Mouse (Mus musculus): Measurements from ENCODE around the gene Slc27a5. TPM values are rescaled to one million over a fixed set of nuclear protein-coding genes. Genes with fewer than 3 reads are reported as not detected.

Gene Slc27a5
- total and polyA plus RNA-seq, 3 experiments = 0.04 TPM; not detected in 2

DNA sequence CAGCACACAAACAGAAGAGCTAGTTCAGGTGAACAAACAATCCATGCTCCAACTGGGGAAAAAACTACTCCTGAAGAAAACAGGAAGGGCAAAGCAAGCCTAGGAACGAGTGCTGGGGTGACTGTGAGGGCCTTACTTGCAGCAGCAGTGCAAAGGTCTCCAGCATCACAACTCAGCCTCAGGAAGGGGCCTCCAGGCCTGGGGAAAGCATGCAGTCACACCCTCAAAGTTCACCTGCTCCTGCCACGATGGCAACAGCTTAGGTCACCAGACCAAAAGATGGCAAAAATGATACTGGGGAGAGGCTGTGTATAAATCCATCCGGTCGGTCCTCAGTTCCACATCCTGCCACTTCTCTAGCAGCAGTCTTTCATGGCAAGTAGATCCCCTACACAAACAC lies 39.0 kb downstream of the Slc27a5 start:
- dilution Hi-C loops (cut with MboI; ENCODE audit: extremely low pct_ligation_motif_present, extremely low pct_unique_long_range_greater_than_20kb, low sequenced_read_pairs) = no loop called here
- TF ChIP-seq ELF1 (IDR thresholded peaks at IDR 0.05; ENCODE audit: low read depth, low read length) (no peak), MAX (IDR thresholded peaks at IDR 0.05; ENCODE audit: low read length) (no peak), CHD1 (IDR thresholded peaks at IDR 0.05; ENCODE audit: low read depth, low read length) (no peak), MXI1 (IDR thresholded peaks at IDR 0.05; ENCODE audit: low read depth, low read length) (no peak), ZC3H11A (IDR thresholded peaks at IDR 0.05; ENCODE audit: low read depth, low read length) (no peak), UBTF (IDR thresholded peaks at IDR 0.05; ENCODE audit: low read depth, low read length) (no peak), SMC3 (IDR thresholded peaks at IDR 0.05; ENCODE audit: low read depth, low read length) (no peak)
- Histone ChIP-seq H3K27me3 (replicated peaks) (no peaks in the 10 kb centered on the region), H3K4me3 (replicated peaks in 1 of 3; ENCODE audit: low read depth in 2 of 3, low read length in 2 of 3, poor library complexity in 1 of 3) (no peak overlapping the region), H3K79me2 (replicated peaks; ENCODE audit: control insufficient read depth, extremely low read depth, insufficient read depth, poor library complexity, severe bottlenecking) (no peaks in the 10 kb centered on the region), H3K27ac (ENCODE audit: insufficient read depth, low read depth) (no peak overlapping the region), H3K4me2 (ENCODE audit: insufficient read depth, low read depth, poor library complexity, severe bottlenecking) (no peak overlapping the region), H3K9ac (ENCODE audit: insufficient read depth, low read depth) (no peak overlapping the region), H3K9me3 (replicated peaks; ENCODE audit: low read length) (no peaks in the 10 kb centered on the region), H3K4me1 (ENCODE audit: control insufficient read depth in 1 of 2, insufficient read depth in 2 of 2) (peaks cover 0 to 30% of the 10 kb centered on the region in 2 experiments; a peak in 2 of 4 replicates), H3K36me3 (replicated peaks in 1 of 2; ENCODE audit: control insufficient read depth in 1 of 2, insufficient read depth in 1 of 2, low read length in 1 of 2) (no peaks in the 10 kb centered on the region)
- no peak for DNase-seq (ENCODE audit: extremely low read depth)
- in situ Hi-C loops (cut with MboI; ENCODE audit: low pct_ligation_motif_present, low pct_unique_long_range_greater_than_20kb, low sequenced_read_pairs) = no loop called here

DNA sequence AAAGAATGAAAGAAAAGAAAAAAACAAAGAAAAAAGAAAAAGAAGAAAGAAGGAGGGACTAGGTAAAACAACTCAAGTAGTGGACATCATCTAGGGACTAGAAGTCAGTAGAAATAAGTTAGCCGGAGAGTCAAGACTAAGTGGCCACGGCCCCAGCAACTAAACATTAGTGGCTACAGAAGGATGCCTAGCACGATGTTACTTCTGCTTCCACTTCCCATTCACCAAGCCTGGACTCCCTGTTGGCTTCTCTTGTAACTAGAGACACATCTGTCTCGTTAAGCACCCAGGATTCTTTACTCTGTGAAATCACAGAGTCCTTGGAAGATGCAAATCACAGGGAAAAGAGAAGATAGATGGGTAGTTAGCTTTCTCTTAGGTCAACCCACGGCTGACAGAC lies 40.5 kb downstream of the Slc27a5 start:
- TF ChIP-seq ETS1 (conservative IDR thresholded peaks at IDR 0.05; ENCODE audit: low read depth, low read length) (no peak), ELF1 (IDR thresholded peaks at IDR 0.05; ENCODE audit: low read depth, low read length) (no peak), CTCF (conservative IDR thresholded peaks at IDR 0.05 in 1 of 2, IDR thresholded peaks at IDR 0.05 in 1 of 2; ENCODE audit: low read depth in 2 of 2, low read length in 2 of 2) (no peak), JUND (conservative IDR thresholded peaks at IDR 0.05; ENCODE audit: low read depth, low read length) (no peak), USF1 (IDR thresholded peaks at IDR 0.05; ENCODE audit: low read depth, low read length) (no peak), ZMIZ1 (IDR thresholded peaks at IDR 0.05; ENCODE audit: low read depth, low read length) (no peak), USF2 (conservative IDR thresholded peaks at IDR 0.05; ENCODE audit: low read depth, low read length) (no peak), PAX5 (IDR thresholded peaks at IDR 0.05; ENCODE audit: low read length) (no peak), POLR2A (IDR thresholded peaks at IDR 0.05; ENCODE audit: low read depth, low read length) (no peak), MXI1 (IDR thresholded peaks at IDR 0.05; ENCODE audit: low read depth, low read length) (no peak), ZNF384 (IDR thresholded peaks at IDR 0.05; ENCODE audit: low read depth, low read length) (no peak)
- Histone ChIP-seq H3K36me3 (replicated peaks in 1 of 2; ENCODE audit: control insufficient read depth in 1 of 2, insufficient read depth in 1 of 2, low read length in 1 of 2) (no peaks in the 10 kb centered on the region), H3K4me2 (ENCODE audit: insufficient read depth, low read depth, poor library complexity, severe bottlenecking) (no peak overlapping the region), H3K79me2 (replicated peaks; ENCODE audit: control insufficient read depth, extremely low read depth, insufficient read depth, poor library complexity, severe bottlenecking) (no peaks in the 10 kb centered on the region), H3K4me1 (ENCODE audit: control insufficient read depth in 1 of 2, insufficient read depth in 2 of 2) (peaks cover 0 to 27% of the 10 kb centered on the region in 2 experiments; a peak in 2 of 4 replicates), H3K9me3 (replicated peaks; ENCODE audit: low read length) (no peaks in the 10 kb centered on the region), H3K27me3 (replicated peaks) (no peaks in the 10 kb centered on the region), H3K27ac (ENCODE audit: insufficient read depth, low read depth) (no peak overlapping the region), H3K9ac (ENCODE audit: insufficient read depth, low read depth) (no peak overlapping the region), H3K4me3 (replicated peaks in 1 of 3; ENCODE audit: low read depth in 2 of 3, low read length in 2 of 3, poor library complexity in 1 of 3) (no peak overlapping the region)
- dilution Hi-C loops (cut with MboI; ENCODE audit: extremely low pct_ligation_motif_present, extremely low pct_unique_long_range_greater_than_20kb, low sequenced_read_pairs) (no loop called here), in situ Hi-C loops (cut with MboI; ENCODE audit: low pct_ligation_motif_present, low pct_unique_long_range_greater_than_20kb, low sequenced_read_pairs) (no loop called here)
- no peak for DNase-seq (ENCODE audit: extremely low read depth)
